Mouse (Mus musculus) layer of hippocampus, postnatal 10 days (tissue): ENCODE results near the gene Dnajc6. TPM values are rescaled to one million over a fixed set of nuclear protein-coding genes. Genes with fewer than 3 reads are reported as not detected.

Experiments used
- DNase-seq, 2 experiments: peaks; one replicate each; pipeline ENCODE4 v3.0.0; 2021; ENCODE audit warnings: low spot score in 2 of 2
- long read RNA-seq: library from polyadenylated mRNA; stranded (forward); transcript quantifications from one replicate; pipeline ENCODE4 v2.0.0, GENCODE M21; 2023
- total RNA-seq, 2 experiments: library from RNA; stranded (reverse); gene quantifications; 2 replicates each; pipeline ENCODE4 v1.2.3; 2021

Dnajc6 gene
- 100 to 1,000 TPM; 255 to 282 TPM for total RNA-seq
- long read RNA-seq, full-length matches to known transcripts = 7 of 64 reads
- long read RNA-seq, partial matches to known transcripts = 36 of 64 reads
- long read RNA-seq, other reads (novel, unspliced or antisense) = 21 of 64 reads

DNA sequence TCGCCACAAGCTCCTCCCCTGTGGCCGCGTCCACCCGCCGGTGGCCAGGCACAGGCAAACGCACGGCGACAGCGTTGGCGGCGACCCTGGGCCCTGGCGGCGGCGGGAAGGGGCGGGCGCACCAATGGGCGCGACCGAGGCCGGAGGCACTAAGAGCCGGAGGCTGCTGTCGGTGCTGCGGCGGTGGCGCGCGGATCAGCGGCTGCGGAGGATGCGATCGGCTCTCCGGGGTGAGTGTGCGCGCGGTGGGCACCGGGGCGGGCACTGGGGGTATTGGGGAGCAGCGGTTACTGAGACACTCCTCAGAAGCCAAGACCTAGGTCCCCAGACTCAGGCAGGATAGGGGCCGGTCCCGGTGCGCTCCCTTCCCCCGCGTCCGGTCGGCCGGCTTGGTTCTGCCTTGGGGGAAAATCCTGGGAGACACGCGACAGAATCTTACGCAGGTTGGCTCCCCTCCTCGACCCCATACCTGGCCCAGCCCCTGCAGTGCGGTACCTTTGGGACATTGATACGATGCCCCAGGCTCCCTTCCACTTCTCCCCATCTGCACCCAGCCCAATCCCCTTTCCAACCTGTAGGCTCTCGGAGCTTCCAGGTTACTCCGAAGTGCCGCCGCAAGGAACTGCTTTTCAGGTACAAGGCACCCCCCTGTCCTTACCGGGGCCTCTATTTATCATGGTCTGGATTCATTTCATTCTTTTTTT is at the start of gene Dnajc6:
Gene Dnajc6 (plus strand): TSS at position 115 of the 704 bp plus-strand sequence.
- peak; percentile 49 to 60 for DNase-seq

DNA sequence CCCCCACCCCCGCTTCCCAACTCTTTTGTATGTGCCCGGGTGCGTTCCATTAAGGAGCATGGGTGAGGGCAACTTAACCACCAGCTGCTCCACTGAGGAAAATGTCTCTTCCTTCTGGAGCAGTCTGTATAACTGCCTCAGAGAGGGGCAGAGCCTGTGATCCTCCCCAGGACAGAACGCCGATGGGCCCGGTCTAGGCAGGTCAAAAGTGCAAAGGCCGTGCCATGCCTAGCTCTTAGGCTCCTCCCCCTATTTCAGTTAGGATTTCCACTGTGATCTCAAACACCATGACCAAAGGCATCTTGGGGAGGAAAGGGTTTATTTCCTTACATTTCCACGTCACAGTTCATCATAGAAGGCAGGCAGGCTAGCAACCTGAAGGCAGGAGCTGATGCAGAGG is 47.7 kb upstream of the Dnajc6 start:
- no peak for DNase-seq

DNA sequence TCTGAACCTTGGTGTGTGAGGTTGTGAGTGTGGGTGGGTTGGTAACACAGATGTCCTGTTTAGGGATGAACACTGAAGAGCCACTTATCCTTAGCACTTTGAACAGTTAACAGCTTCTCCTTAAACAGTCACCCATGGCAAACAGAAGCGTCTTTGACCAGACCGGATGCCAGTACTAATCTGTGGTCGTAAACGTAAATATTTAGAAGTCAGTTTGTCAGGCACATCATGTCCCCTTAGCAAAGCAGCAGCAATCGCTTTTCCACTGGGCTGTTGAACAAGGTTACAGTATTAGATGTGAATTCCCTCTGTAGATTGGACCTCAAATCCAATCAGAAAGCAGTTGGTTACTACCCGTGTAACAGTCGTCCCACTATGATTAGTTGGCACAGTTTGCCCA is 47.1 kb upstream of the Dnajc6 start:
- no peak for DNase-seq

DNA sequence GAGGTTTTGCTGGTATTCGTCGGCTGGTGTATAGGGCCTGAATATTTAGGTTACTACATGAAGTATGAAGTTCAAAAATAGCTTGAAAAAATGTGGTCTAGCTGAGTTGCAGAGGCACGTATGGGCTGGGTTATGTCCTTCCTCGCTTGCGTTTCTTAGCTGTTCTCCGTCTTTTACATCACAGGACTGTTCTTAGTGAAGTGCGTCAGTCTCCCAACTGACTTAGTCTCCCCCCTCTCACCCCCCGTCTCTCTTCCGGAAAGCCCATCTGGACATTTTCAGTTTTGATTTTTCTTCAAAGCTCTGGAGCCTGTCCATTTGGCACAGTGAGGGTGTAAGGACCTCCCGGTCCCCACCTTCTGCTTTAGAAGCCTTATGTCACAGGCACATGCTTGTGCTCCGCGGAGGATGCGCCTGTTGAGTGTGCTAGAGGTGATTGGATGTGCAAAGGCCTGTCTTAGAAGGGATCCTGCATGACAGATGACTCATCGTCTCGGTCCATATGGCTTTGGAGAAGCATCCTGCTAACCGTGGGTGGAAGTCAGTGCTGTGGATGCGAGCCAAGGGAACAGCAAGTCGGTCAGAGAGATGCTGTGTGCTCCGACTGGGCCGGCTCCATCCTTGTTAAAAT is 46.2 kb upstream of the Dnajc6 start:
- peak; percentile 55 to 69 for DNase-seq

DNA sequence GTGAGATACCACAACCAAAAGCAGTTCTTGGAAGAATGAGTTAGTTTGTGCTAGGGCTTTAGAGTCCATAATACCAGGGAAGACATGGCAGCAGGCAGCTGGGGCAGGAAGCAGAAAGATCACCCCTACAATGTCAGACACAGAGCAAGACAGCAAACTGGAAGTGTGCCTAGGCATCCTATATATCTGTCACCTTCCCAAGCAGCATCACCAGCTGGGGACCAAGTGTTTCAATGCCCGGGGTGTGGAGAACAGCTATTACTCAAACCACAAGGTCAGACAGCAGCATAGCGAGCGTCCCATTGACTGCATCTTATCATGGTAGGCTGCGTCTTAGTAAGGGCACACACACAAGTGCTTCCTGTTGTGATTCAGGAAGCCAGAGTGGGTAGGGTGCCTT is 45.4 kb upstream of the Dnajc6 start:
- DNase-seq = no peak

DNA sequence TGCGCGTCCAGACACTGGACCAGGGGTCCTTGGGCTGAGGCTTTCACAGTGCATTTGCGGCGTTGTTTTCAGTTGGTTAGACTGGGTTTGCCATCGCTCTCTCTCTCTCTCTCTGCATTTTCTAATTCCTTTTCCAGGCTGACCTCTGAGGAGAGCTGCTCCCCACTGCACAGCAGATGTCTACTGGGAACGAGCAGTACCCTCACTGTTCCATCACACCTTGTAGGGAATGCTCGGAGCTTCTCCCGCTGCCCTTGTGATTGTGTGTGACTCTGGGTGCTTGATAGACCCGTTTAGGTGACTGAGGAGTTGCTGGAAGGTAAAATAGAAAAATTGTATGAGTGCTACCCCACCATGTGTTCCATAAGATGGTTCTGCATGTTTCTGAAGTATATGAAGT is 43.6 kb upstream of the Dnajc6 start:
- DNase-seq = no peak

DNA sequence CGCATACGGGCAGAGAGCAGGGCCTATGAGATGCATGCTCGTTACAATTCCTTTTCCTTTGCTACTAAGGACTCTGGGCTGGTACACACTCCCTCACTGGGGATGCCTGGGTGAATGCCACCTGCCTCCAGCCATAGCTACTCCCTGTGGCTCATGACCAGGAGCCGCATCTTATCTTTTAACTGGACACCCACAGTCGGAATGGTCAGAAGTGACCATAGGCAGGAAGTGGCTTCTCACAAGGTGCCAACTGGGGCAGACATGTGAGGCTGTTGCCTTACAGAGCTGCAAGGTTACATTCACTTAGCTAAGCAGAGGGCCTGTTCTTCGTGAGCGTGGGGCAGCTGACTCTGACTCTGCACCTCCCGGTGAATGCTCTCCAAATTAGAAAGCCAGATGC is 39.3 kb upstream of the Dnajc6 start:
- DNase-seq = no peak

DNA sequence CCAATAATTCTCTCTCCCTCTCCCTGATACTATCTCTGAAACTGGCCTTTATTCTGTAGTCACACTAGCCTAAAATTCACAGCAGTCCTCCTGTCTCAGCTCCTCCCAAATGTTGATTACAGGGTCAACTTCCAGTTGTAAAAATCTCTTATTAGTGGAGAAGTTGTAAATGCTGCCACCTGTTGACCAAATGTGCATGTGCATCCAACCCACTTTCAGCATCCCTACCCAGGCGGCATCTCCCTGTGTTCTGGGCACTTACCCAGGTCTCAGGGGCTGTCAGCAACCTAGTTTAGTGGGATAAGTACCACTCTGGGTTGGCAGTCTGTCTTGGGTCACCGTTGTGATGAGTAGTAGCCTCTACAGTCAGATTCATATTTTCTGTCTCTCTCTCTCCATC is 38.1 kb upstream of the Dnajc6 start:
- peak; percentile 70 to 80 for DNase-seq

DNA sequence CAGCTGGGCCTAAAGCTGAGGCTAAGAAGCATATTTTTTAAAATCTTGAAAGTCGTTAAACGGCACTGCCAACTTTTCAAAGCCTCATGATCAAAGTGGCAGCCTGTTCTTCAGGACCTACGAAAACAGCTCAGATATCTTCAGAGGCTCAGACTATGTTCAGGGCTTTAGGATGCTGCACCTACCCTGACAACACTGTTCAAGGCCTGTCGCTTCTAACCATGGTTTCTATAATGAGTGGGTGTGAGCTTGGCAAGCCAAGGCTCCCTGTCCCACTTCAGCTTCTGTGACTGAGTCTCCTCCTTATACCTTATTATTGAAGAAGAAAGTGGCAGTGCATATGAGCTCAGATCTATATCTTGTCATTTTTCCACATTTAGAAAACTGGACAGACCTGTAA is 37.1 kb upstream of the Dnajc6 start:
- DNase-seq = no peak

DNA sequence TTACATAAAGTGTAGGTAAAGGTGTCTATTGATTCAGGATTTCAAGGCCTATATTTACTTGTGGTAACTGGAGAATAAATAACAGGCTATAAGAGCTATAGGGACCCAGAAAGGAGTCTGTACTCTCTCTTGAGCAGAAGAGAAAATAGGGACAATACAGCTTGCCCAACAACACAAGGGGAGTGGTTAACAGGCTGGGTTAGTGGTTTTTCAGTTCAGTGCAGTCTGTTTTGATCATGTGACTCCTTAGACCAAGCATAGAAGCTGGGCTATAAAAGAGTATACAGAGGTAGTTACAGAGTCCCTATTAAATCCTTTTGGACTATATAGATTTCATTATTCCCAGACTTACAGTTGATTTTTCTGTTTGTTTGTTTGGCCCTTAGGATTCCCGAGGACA is 36.3 kb upstream of the Dnajc6 start:
- no peak for DNase-seq

DNA sequence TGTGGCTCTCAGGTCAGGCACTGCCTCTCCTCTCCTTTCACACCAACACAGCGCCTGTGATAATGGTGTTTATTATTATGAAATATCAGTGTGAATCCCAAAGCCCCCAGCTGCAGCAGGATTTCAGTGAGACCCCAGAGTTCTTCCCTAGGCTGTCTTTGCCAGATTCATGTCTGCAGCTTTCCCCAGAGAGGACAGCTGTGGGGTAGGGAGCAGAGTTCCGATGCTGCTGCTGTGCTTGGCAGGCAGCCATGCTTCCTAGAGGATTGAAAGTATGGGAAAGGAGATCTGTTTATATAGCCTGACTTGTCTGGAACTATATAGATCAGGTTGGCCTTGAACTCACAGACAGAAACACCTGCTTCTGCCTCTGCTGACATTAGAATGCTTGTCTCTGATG is 34.4 kb upstream of the Dnajc6 start:
- no peak for DNase-seq

DNA sequence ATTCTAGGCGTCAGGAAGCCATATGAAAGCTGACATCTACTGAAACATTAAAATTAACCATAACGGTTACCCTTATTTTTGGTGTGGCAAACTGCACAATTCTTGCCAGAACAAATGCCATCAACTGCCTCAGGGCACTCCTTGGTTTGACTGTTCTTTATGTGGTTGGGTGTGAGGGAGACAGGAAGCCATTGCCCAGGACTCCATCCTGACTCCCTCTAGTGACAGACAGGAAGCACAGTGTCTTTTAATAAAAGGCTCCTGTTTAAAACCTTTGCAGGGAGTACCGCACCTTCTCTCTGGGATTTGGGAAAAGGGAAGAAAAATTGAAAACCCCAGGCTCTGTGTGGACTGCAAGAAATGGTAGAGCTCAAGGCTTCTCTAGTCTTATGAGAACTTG is 30.2 kb upstream of the Dnajc6 start:
- DNase-seq = no peak

DNA sequence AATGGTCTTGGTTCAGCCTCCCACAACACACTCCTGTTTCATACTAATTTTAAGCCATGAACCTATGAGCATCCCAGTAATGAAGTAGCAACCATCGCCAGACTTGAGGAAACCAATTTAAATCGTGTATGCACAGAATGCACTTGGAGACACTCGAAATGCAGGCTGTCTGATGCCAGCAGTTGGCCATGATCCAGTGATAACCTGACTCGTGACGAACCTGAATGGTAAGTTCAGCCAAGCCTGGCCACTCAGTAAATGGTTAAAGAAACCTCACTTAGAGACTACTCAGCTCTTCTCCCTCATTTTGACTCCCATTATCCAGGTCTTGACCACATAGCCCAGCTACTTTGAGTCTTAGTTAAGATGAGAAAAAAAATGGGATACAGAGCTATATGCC is 27.2 kb upstream of the Dnajc6 start:
- DNase-seq = no peak

DNA sequence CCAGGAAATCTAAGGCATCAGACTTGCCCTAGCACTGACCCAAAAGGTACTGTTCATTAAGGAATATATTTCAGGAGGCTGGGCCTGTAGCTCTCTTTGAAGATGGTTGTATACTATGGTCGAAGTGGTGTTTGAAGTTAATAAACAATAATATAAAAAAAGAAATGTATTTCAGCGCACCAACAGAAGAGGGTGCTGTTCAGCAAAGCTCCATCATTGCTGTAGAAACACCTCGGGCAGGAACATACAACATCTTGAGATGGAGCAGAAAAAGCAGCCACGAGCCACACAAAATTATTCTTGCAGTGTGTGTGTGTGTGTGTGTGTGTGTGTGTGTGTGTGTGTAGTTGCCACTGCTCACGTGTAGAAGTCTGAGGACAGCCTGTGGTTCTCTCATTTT is 25.9 kb upstream of the Dnajc6 start:
- no peak for DNase-seq

DNA sequence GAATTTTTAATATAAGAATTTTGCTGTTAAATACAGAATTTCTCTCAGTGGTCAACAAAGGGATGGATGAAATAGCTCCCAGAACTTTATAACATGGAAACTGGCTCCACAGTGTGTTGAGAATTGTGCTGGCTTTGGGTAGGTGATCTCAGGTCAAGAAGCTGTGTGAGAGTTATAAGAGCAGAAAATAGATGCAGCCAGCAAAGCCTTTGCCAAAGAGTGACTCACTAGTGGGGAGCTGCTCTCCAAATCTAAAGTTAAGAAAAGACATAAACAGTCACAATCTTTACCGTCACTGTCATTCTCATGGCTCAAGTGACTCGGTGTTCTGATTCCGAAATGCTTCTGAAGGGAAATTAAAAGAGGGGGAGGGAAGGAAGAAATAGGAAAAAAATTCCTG is 23.7 kb upstream of the Dnajc6 start:
- DNase-seq = no peak

DNA sequence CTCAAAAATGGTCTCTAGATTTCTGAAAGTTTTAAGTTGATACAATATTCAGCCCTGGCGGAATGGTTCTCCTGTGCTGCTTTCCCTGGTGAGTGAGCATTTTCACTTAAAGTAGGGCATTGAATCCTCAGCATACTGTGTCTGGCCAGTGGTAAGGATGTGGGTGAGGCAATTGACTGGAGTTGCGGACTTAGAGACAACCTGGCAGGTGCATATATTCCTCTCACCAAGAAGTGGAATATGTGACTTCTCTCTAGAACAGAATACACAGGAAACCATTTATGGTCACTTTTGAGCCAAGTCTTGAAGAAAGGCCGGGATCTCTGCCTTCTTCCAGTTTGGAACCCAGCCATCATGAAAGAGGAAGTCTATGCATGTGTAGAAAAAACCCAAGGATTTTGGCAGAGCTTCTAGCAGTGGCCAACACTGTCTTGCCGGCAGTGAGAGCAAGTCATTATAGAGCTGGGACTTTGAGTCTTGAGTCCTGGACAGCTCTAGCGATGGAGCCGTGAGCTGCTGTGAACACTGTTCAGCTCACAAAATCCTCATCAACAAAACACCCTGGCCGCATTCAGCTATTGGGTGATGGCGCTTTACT is 6.0 kb upstream of the Dnajc6 start:
- DNase-seq = no peak

DNA sequence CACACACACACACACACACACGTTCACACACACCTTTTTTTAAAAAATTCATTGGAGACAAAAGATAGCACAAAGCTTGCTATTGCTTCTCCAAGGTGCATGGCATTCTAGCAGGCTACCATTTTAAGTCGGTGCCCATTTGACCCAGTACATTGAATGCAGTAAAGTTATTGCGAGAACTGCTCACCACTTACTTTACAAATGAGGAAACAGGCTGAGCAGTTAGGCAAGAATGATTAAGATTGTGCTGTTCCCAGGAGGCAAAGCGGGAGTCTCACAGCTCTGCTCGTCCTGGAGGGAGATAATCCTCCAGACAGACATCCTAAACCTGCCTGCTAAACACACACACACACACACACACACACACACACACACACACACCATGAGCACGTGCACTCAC is 4.7 kb upstream of the Dnajc6 start:
- no peak for DNase-seq

DNA sequence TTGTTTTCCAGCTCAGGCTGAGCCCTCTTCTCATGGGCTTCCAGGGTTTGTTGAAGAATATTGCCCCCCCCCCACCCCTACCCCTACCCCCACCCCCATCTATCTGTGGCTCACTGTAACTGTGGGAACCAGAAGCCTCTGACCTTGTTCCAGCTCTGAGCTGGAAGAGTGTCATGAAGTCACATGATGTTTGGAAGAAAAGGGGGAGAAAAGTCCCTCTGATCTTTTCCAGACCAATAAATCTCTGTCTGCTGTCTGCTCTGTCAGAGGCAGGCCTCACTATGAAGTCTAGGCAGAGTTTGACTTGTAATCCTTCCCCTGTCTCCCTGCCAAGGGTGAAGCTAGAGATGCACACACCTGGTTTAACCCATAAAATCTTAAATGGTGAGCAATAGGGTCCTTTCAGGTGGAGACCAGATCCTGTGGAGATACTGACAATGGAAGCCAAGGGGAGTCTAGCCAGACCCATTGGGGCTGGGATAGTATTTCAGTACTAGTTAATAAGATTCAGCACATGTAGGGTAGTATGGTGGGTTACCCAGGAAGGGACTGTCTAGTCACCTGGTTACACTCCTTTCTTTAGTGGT is 2.7 kb upstream of the Dnajc6 start:
- DNase-seq = no peak

DNA sequence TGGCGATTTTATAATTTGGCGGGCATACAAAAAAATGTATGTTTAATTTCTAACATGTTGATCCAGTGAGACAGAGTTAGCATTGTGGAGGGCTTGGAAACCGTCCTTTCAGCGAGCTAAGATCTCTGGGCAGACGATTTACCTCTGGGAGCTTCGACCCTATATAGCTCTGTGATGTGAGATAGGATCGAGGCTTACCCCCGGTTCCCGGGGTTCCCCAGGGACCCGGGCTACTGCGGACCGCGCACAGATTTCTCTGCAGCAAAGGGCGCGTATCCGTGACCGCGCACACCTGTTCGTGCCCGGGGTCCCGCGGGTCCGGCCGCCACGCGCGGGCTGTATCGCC is 287 bp upstream of the Dnajc6 start:
- DNase-seq = no peak

DNA sequence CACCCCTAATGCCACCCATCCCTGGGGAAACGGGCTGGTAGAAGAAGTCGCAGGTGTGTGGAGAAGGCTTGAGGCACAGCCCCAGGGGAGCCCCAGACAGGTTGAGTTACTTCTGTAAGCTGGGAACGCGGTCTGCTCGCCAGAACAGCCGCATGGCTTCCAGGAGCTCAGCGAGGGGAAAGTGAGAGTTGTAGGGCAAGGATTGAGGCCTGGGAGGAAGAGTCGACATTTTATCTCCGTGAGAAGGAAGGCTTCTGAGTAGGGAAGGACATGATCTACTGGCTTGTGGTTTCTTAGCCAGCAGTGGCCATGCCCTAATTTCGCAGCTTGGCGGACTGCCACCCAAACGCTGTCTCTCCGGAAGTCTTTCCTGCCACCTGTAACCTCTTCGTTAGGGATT is 888 bp downstream of the Dnajc6 start:
- DNase-seq = peak; percentile 39 to 41

DNA sequence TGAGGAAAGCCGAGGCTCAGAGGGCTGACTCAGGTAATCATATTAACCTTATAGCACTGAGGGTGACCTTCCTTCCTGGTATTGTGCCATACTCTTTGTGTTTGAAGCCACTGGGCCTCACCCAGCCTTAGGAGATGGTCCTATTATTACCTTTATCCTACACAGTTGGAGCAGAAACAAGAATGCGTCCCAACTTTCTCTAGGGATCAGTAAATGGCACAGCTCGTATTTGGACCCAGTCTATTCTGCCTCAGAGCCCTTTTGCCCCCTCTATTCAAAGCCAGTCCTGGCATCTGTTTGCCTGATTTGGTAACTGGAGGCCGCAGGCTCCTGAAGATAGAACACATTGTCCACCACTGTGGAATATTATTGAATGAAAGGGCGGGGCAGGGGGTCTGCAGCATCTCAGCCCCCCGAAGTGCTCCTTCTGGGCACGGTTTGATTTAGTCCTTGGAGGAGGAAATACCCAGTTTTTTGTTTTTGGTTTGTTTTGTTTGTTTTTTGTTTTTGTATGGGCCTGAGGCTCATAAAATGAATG is 8.1 kb downstream of the Dnajc6 start:
- no peak for DNase-seq

DNA sequence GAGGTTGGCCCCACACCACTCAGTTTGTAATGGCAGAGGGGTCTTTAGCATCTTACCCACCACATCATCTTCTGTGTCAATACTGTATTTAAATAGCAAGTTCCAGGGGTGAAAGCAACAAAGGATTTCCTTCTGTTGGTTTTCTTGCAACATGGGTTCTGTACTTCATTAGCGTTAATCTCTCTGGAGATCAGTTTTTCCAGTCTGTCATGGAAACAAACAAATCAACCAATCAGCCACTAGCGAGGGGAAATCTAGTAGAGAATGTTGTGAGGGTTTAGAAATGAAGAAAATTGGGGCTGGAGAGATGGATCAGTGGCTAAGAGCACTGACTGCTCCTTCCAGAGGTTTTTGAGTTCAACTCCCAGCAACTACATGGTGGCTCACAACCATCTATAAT is 9.5 kb downstream of the Dnajc6 start:
- no peak for DNase-seq
